9 mouse cellular contexts compared by ENCODE assay signal in genomic region chr14:118922667-118923184, GRCm38 (mm10). TPM values are rescaled to one million over a fixed set of nuclear protein-coding genes. Genes with fewer than 3 reads are reported as not detected.
A peak's percentile ranks its signal among the peaks of the same experiment; 100 is the strongest.
DNase-seq lines count a peak whose midpoint lies in the region; ATAC-seq and TF ChIP-seq lines count a peak whose summit lies in the region.
"Had no signal": no experiment of that assay in that cellular context is flagged by ENCODE, and none has a peak within 500 bp of the region (broad histone marks: within the 10 kb centered on the region; RNA-seq: fewer than 3 reads in every experiment).

No protein-coding gene starts in this region.

- no peak for ATAC-seq in intestine, embryonic 14.5 days (replicated peaks; ENCODE audit: low FRiP score, low TSS enrichment, low read depth)
- peak; percentile 62 for ATAC-seq in lung, postnatal 0 days
- ATAC-seq: Patski had no signal

- no peak for TF ChIP-seq EP300 in lung, postnatal 0 days (IDR thresholded peaks at IDR 0.05)

- peaks cover 44% of the 10 kb centered on the region for H3K4me1 ChIP-seq in forebrain, embryonic 10.5 days
- H3K4me1 ChIP-seq in intestine, embryonic 14.5 days (replicated peaks; ENCODE audit: control insufficient read depth, insufficient read depth, low read length) = peaks cover 24% of the 10 kb centered on the region
- H3K4me1 ChIP-seq in lung, postnatal 0 days (ENCODE audit: insufficient read depth, low read depth, low read length) = peaks cover 16% of the 10 kb centered on the region
- H3K4me1 ChIP-seq in small intestine, adult 2 months (ENCODE audit: control insufficient read depth, insufficient read depth, insufficient read length, low read length) = peaks cover 14% of the 10 kb centered on the region

- peaks cover 38% of the 10 kb centered on the region for H3K36me3 ChIP-seq in forebrain, embryonic 10.5 days (replicated peaks)
- no peaks in the 10 kb centered on the region; the same call in 1 of the 2 replicates for H3K36me3 ChIP-seq in intestine, embryonic 14.5 days (ENCODE audit: control insufficient read depth, insufficient read depth, low read length)
- no peaks in the 10 kb centered on the region for H3K36me3 ChIP-seq in lung, postnatal 0 days (ENCODE audit: insufficient read depth, low read length)
- no peaks in the 10 kb centered on the region for H3K36me3 ChIP-seq in small intestine, adult 2 months (ENCODE audit: control insufficient read depth, insufficient read depth, low read length)

- 0% methylated on average over 47 of the region's 47 CpGs for WGBS in forebrain, embryonic 10.5 days
- under 1% methylated on average over 43 of the region's 47 CpGs for WGBS in intestine, embryonic 14.5 days
- WGBS in lung, postnatal 0 days = 2% methylated on average over 26 of the region's 47 CpGs
- WGBS in small intestine, adult 2 months = 5% methylated on average over 47 of the region's 47 CpGs

- peak overlapping the region; percentile 83 for H3K4me2 ChIP-seq in intestine, embryonic 14.5 days (ENCODE audit: low read length)
- peak overlapping the region; percentile 64 for H3K4me2 ChIP-seq in lung, postnatal 0 days (replicated peaks; ENCODE audit: low read depth, low read length)

- peak overlapping the region; percentile 53 for H3K27ac ChIP-seq in forebrain, embryonic 10.5 days
- H3K27ac ChIP-seq in intestine, embryonic 14.5 days (ENCODE audit: low read depth) = no peak overlapping the region
- H3K27ac ChIP-seq in lung, postnatal 0 days (ENCODE audit: low read length) = no peak overlapping the region
- H3K27ac ChIP-seq in small intestine, adult 2 months (ENCODE audit: insufficient read depth, low read depth, low read length) = no peak overlapping the region

- peak overlapping the region; percentile 75 for H3K4me3 ChIP-seq in forebrain, embryonic 10.5 days
- H3K4me3 ChIP-seq in intestine, embryonic 14.5 days (ENCODE audit: low read depth, low read length) = peak overlapping the region; percentile 38
- peak overlapping the region; percentile 29 for H3K4me3 ChIP-seq in lung, postnatal 0 days (ENCODE audit: low read depth, low read length)
- peak overlapping the region; percentile 47 for H3K4me3 ChIP-seq in small intestine, adult 2 months (ENCODE audit: low read depth, low read length)

- H3K27me3 ChIP-seq in forebrain, embryonic 10.5 days (ENCODE audit: poor library complexity, severe bottlenecking) = peaks cover 60% of the 10 kb centered on the region
- no peaks in the 10 kb centered on the region for H3K27me3 ChIP-seq in intestine, embryonic 14.5 days (replicated peaks; ENCODE audit: control insufficient read depth, insufficient read depth, low read length)
- 0 out of 2 replicates have a peak, but pooled peaks cover 4% of the 10 kb centered on the region for H3K27me3 ChIP-seq in lung, postnatal 0 days (replicated peaks; ENCODE audit: insufficient read depth, low read length)
- H3K27me3 ChIP-seq in small intestine, adult 2 months (ENCODE audit: control insufficient read depth, insufficient read depth, low read length) = peaks cover 30% of the 10 kb centered on the region
- H3K27me3 ChIP-seq: Patski had no signal

- peak overlapping the region; percentile 35 for H3K9ac ChIP-seq in intestine, embryonic 14.5 days (ENCODE audit: low read length)
- no peak overlapping the region; the same call in 1 of the 2 replicates for H3K9ac ChIP-seq in lung, postnatal 0 days (replicated peaks; ENCODE audit: low read depth)

- DNase-seq in kidney, adult 18-20 months = peak; percentile 13
- no peak for DNase-seq in kidney, adult 9 months
- peak; percentile 28 to 48 for DNase-seq in adrenal gland, postnatal 36 days
- DNase-seq in forebrain, embryonic 10.5 days (ENCODE audit: extremely low spot score, low spot score) = peak; percentile 54
- peak; percentile 71 for DNase-seq in intestine, embryonic 14.5 days (ENCODE audit: low spot score)
- DNase-seq in lung, postnatal 0 days (ENCODE audit: low spot score) = peak; percentile 58
- no peak for DNase-seq in urinary bladder, adult 18-20 months (ENCODE audit: low spot score in 2 of 2)

- no peak for TF ChIP-seq POLR2A in small intestine, adult 2 months (IDR thresholded peaks at IDR 0.05; ENCODE audit: low read depth, low read length)

- H3K9me3 ChIP-seq in forebrain, embryonic 10.5 days = no peaks in the 10 kb centered on the region
- no peaks in the 10 kb centered on the region for H3K9me3 ChIP-seq in intestine, embryonic 14.5 days (ENCODE audit: control insufficient read depth, low read length)
- no peaks in the 10 kb centered on the region for H3K9me3 ChIP-seq in lung, postnatal 0 days (ENCODE audit: low read length)

- peak; percentile 25; the same call in 1 of the 2 replicates for TF ChIP-seq CTCF in lung, postnatal 0 days (IDR thresholded peaks at IDR 0.05)
- TF ChIP-seq CTCF in small intestine, adult 2 months (IDR thresholded peaks at IDR 0.05; ENCODE audit: extremely low read depth, insufficient read length, insufficient replicate concordance, low read depth, low read length) = no peak

RNA-seq across cellular contexts. Expression of gene Dzip1, which starts 2.5 kb away (rescaled TPM):
- total RNA-seq in adrenal gland, postnatal 36 days (2021) = 10 to 100 TPM; 10.5 to 11.5 TPM
- 13.0 and 13.9 TPM in 2 replicates for polyA plus RNA-seq in forebrain, embryonic 10.5 days (2016; fragmentation: Nextera tagmentation; extraction: Ambion mirVana)
- 16.4 and 19.5 TPM in 2 replicates for polyA plus RNA-seq in intestine, embryonic 14.5 days (2014; fragmentation: Nextera tagmentation; extraction: Ambion mirVana)
- 4.0 and 5.0 TPM in 2 replicates for polyA plus RNA-seq in lung, postnatal 0 days (2015; fragmentation: Nextera tagmentation; extraction: Ambion mirVana)
- 2.0 and 2.3 TPM in 2 replicates for polyA plus RNA-seq in small intestine, adult 2 months (2012; rRNA removed)

RNA-seq across cellular contexts. Expression of gene Dnajc3, which starts 15.1 kb away (rescaled TPM):
- 10 to 100 TPM; 68.4 to 70.1 TPM for total RNA-seq in adrenal gland, postnatal 36 days (2021)
- 28.4 and 32.2 TPM in 2 replicates for polyA plus RNA-seq in forebrain, embryonic 10.5 days (2016; fragmentation: Nextera tagmentation; extraction: Ambion mirVana)
- 34.4 and 40.9 TPM in 2 replicates for polyA plus RNA-seq in intestine, embryonic 14.5 days (2014; fragmentation: Nextera tagmentation; extraction: Ambion mirVana)
- polyA plus RNA-seq in lung, postnatal 0 days (2015; fragmentation: Nextera tagmentation; extraction: Ambion mirVana) = 54.1 and 58.3 TPM in 2 replicates
- polyA plus RNA-seq in small intestine, adult 2 months (2012; rRNA removed) = 6.5 and 9.8 TPM in 2 replicates

Comparison
In these comparisons a context has a peak if more than half of its experiments do, and no peak if none do; other contexts are left out.
1. DNase-seq: peak in kidney, adult 18-20 months (single experiment), adrenal gland, postnatal 36 days (2 of 2), forebrain, embryonic 10.5 days (single experiment), intestine, embryonic 14.5 days (single experiment) and lung, postnatal 0 days (single experiment); none in kidney, adult 9 months (single experiment) and urinary bladder, adult 18-20 months (0 of 2).
2. Peak in every context shown above with its lines, with median percentiles within 50 percentile points of each other: H3K4me3 ChIP-seq.